Mouse (Mus musculus): ENCODE results near the gene Dlst.
"Not testable (repeated sequence)": the region's sequence is repeated elsewhere in the genome, so short reads cannot be mapped to it uniquely, and the experiment has no call there.

The Dlst gene

GRCm38 (mm10) chr12:85113917-85114316, 3.3 kb downstream of the Dlst start:
- no peak for DNase-seq (ENCODE audit: low read depth, low spot score)

GRCm38 (mm10) chr12:85115678-85116077, 5.0 kb downstream of the Dlst start:
- DNase-seq (ENCODE audit: low read depth, low spot score) = no peak

GRCm38 (mm10) chr12:85121806-85122459, 11.3 kb downstream of the Dlst start:
- no peak for DNase-seq (ENCODE audit: low read depth, low spot score)

GRCm38 (mm10) chr12:85123108-85123530, 12.5 kb downstream of the Dlst start:
- no peak for DNase-seq (ENCODE audit: low read depth, low spot score)

- DNase-seq (ENCODE audit: low read depth, low spot score) = no peak
Observed at GRCm38 (mm10) chr12:85123645-85124044, 13.0 kb downstream of the Dlst start.

GRCm38 (mm10) chr12:85124751-85125150, 14.1 kb downstream of the Dlst start:
- no peak for DNase-seq (ENCODE audit: low read depth, low spot score)

- DNase-seq (ENCODE audit: low read depth, low spot score) = no peak
Observed at GRCm38 (mm10) chr12:85126986-85127603, 16.5 kb downstream of the Dlst start.

GRCm38 (mm10) chr12:85129426-85129978, 18.9 kb downstream of the Dlst start:
- DNase-seq (ENCODE audit: low read depth, low spot score) = no peak

GRCm38 (mm10) chr12:85131361-85131760, 20.7 kb downstream of the Dlst start:
- DNase-seq (ENCODE audit: low read depth, low spot score) = no peak

- no peak for DNase-seq (ENCODE audit: low read depth, low spot score)
Observed at GRCm38 (mm10) chr12:85134043-85134794, 23.6 kb downstream of the Dlst start.

- no peak for DNase-seq (ENCODE audit: low read depth, low spot score)
Observed at GRCm38 (mm10) chr12:85135513-85136470, 25.2 kb downstream of the Dlst start.

- DNase-seq (ENCODE audit: low read depth, low spot score) = no peak
Observed at GRCm38 (mm10) chr12:85136627-85137026, 26.0 kb downstream of the Dlst start.

- no peak for DNase-seq (ENCODE audit: low read depth, low spot score)
Observed at GRCm38 (mm10) chr12:85140036-85140701, 29.5 kb downstream of the Dlst start.

GRCm38 (mm10) chr12:85141096-85141495, 30.5 kb downstream of the Dlst start:
- no peak for DNase-seq (ENCODE audit: low read depth, low spot score)

- DNase-seq (ENCODE audit: low read depth, low spot score) = no peak
Observed at GRCm38 (mm10) chr12:85142803-85143202, 32.2 kb downstream of the Dlst start.

- not testable (repeated sequence) for DNase-seq (ENCODE audit: low read depth, low spot score)
Observed at GRCm38 (mm10) chr12:85144276-85144675, 33.6 kb downstream of the Dlst start.

GRCm38 (mm10) chr12:85144821-85145220, 34.2 kb downstream of the Dlst start:
- DNase-seq (ENCODE audit: low read depth, low spot score) = no peak

- no peak for DNase-seq (ENCODE audit: low read depth, low spot score)
Observed at GRCm38 (mm10) chr12:85145630-85146029, 35.0 kb downstream of the Dlst start.

GRCm38 (mm10) chr12:85146355-85146754, 35.7 kb downstream of the Dlst start:
- no peak for DNase-seq (ENCODE audit: low read depth, low spot score)

GRCm38 (mm10) chr12:85146881-85147280, 36.2 kb downstream of the Dlst start:
- DNase-seq (ENCODE audit: low read depth, low spot score) = no peak

All from brain, embryonic 18.5 days (tissue).